Mouse (Mus musculus): Measurements from ENCODE around the gene Muc3a.

Gene Muc3a

GRCm38 (mm10) chr5:137212289-137212688, at the start of gene Muc3a:
Muc3a (minus strand) TSS chr5:137212389.
- no peak for DNase-seq (ENCODE audit: low read depth, low spot score)

GRCm38 (mm10) chr5:137211114-137211829, 917 bp downstream of the Muc3a start:
- DNase-seq (ENCODE audit: low read depth, low spot score) = no peak

GRCm38 (mm10) chr5:137210689-137211088, 1.5 kb downstream of the Muc3a start:
- DNase-seq (ENCODE audit: low read depth, low spot score) = no peak

- DNase-seq (ENCODE audit: low read depth, low spot score) = no peak
Measured at GRCm38 (mm10) chr5:137205301-137205700, 6.9 kb downstream of the Muc3a start.

GRCm38 (mm10) chr5:137194488-137195120, 17.6 kb downstream of the Muc3a start:
- DNase-seq (ENCODE audit: low read depth, low spot score) = no peak

- DNase-seq (ENCODE audit: low read depth, low spot score) = no peak
Measured at GRCm38 (mm10) chr5:137193279-137193952, 18.8 kb downstream of the Muc3a start.

GRCm38 (mm10) chr5:137189326-137189725, 22.9 kb downstream of the Muc3a start:
- DNase-seq (ENCODE audit: low read depth, low spot score) = no peak

GRCm38 (mm10) chr5:137185362-137185761, 26.8 kb downstream of the Muc3a start:
- DNase-seq (ENCODE audit: low read depth, low spot score) = no peak

GRCm38 (mm10) chr5:137179646-137180374, 32.4 kb downstream of the Muc3a start:
- DNase-seq (ENCODE audit: low read depth, low spot score) = no peak

GRCm38 (mm10) chr5:137173967-137174366, 38.2 kb downstream of the Muc3a start:
- DNase-seq (ENCODE audit: low read depth, low spot score) = no peak

- DNase-seq (ENCODE audit: low read depth, low spot score) = no peak
Measured at GRCm38 (mm10) chr5:137172591-137172990, 39.6 kb downstream of the Muc3a start.

- no peak for DNase-seq (ENCODE audit: low read depth, low spot score)
Measured at GRCm38 (mm10) chr5:137171478-137171877, 40.7 kb downstream of the Muc3a start.

GRCm38 (mm10) chr5:137170836-137171380, 41.3 kb downstream of the Muc3a start:
- no peak for DNase-seq (ENCODE audit: low read depth, low spot score)

- no peak for DNase-seq (ENCODE audit: low read depth, low spot score)
Measured at GRCm38 (mm10) chr5:137167539-137167938, 44.6 kb downstream of the Muc3a start.

- DNase-seq (ENCODE audit: low read depth, low spot score) = no peak
Measured at GRCm38 (mm10) chr5:137166012-137166411, 46.2 kb downstream of the Muc3a start.

- DNase-seq (ENCODE audit: low read depth, low spot score) = no peak
Measured at GRCm38 (mm10) chr5:137161853-137162252, 50.3 kb downstream of the Muc3a start.

- DNase-seq (ENCODE audit: low read depth, low spot score) = no peak
Measured at GRCm38 (mm10) chr5:137159461-137159860, 52.7 kb downstream of the Muc3a start.
